Mouse (Mus musculus) lung, embryonic 16.5 days (tissue): ENCODE data around the gene Lrrc25. TPM values are rescaled to one million over a fixed set of nuclear protein-coding genes. Genes with fewer than 3 reads are reported as not detected.
A peak's percentile ranks its signal among the peaks of the same experiment; 100 is the strongest.

ENCODE experiments used
- ATAC-seq: fragments of 200-750 bp; cut with Nextera tagmentation; 2 replicates; pipeline ENCODE4 v1.8.0; 2017; ENCODE audit warnings: low read depth, mild to moderate bottlenecking, moderate library complexity
- H3K27ac ChIP-seq: fragments of 300-500 bp; sonication (generic); 2 replicates; pipeline ENCODE4 v1.5.1; 2014; ENCODE audit warnings: mild to moderate bottlenecking, control low read depth, low read length
- H3K27me3 ChIP-seq: fragments of 300-500 bp; sonication (generic); 2 replicates; pipeline ENCODE4 v1.6.1; 2014; ENCODE audit warnings: low read depth, low read length, mixed read lengths; ENCODE audit not compliant: control insufficient read depth, insufficient read depth
- H3K36me3 ChIP-seq: fragments of 300-500 bp; sonication (generic); 2 replicates; pipeline ENCODE4 v1.6.1; 2014; ENCODE audit warnings: low read length; ENCODE audit not compliant: control insufficient read depth, insufficient read depth
- H3K4me1 ChIP-seq: fragments of 300-500 bp; sonication (generic); replicated peaks from 2 replicates; pipeline ENCODE4 v1.6.1; 2014; ENCODE audit warnings: low read length, mixed read lengths; ENCODE audit not compliant: control insufficient read depth, insufficient read depth
- H3K4me2 ChIP-seq: fragments of 300-500 bp; sonication (generic); 2 replicates; pipeline ENCODE4 v1.6.1; 2014; ENCODE audit warnings: low read depth, low read length, control low read depth
- H3K4me3 ChIP-seq: fragments of 300-500 bp; sonication (generic); 2 replicates; pipeline ENCODE4 v1.5.1; 2014; ENCODE audit warnings: mild to moderate bottlenecking, low read length, control low read depth
- H3K9ac ChIP-seq: fragments of 300-500 bp; sonication (generic); 2 replicates; pipeline ENCODE4 v1.6.1; 2014; ENCODE audit warnings: low read length, control low read depth
- H3K9me3 ChIP-seq: fragments of 300-500 bp; sonication (generic); 2 replicates; pipeline ENCODE4 v1.6.1; 2016; ENCODE audit warnings: low read length; ENCODE audit not compliant: control insufficient read depth
- WGBS: fragments of 180-500 bp; shearing (Covaris S2); extraction: QIAGEN DNeasy Blood & Tissue Kit; methylation state at CpG from one replicate; pipeline ENCODE4 v1.1.7; 2014; 5-methylcytosine and 5-hydroxymethylcytosine counted together
- polyA plus RNA-seq: library from polyadenylated mRNA; unstranded; fragments of >200 nt; fragmentation: Nextera tagmentation; extraction: Ambion mirVana; gene quantifications from 2 replicates; pipeline ENCODE4 v1.2.1, GENCODE M21; 2015

Gene Lrrc25
- polyA plus RNA-seq, 1 experiment from 2014 or later, result 2.0 TPM

- Histone ChIP-seq H3K27me3 (no peaks in the 10 kb centered on the region), H3K9me3 (no peaks in the 10 kb centered on the region), H3K4me3 (peak overlapping the region; percentile 51), H3K27ac (no peak overlapping the region), H3K4me2 (peak overlapping the region; percentile 86), H3K36me3 (peaks cover 13% of the 10 kb centered on the region), H3K9ac (peak overlapping the region; percentile 73), H3K4me1 (peaks cover 59% of the 10 kb centered on the region)
- no peak for ATAC-seq
- 13% methylated on average over 59 of the region's 68 CpGs for WGBS
These were observed 18.3 kb upstream of the Lrrc25 start for GRCm38 (mm10) chr8:70597417-70598272.

- Histone ChIP-seq H3K27me3 (no peaks in the 10 kb centered on the region), H3K4me2 (peak overlapping the region; percentile 86), H3K4me1 (peaks cover 56% of the 10 kb centered on the region), H3K9ac (peak overlapping the region; percentile 73), H3K9me3 (no peaks in the 10 kb centered on the region), H3K36me3 (peaks cover 16% of the 10 kb centered on the region), H3K4me3 (peak overlapping the region; percentile 51), H3K27ac (no peak overlapping the region)
- ATAC-seq, result peak; percentile 32; the same call in 1 of the 2 replicates
- WGBS, result 3% methylated on average over 29 of the region's 29 CpGs
These were observed 17.7 kb upstream of the Lrrc25 start for GRCm38 (mm10) chr8:70598283-70598682.

- no peak overlapping the region for H3K27ac ChIP-seq
- peak overlapping the region; percentile 51; the same call in 1 of the 2 replicates for H3K4me3 ChIP-seq
- WGBS, result 19% methylated on average over 10 of the region's 10 CpGs
- peaks cover 52% of the 10 kb centered on the region for H3K4me1 ChIP-seq
- H3K9ac ChIP-seq, result peak overlapping the region; percentile 31
- H3K36me3 ChIP-seq, result peaks cover 16% of the 10 kb centered on the region
- no peaks in the 10 kb centered on the region for H3K9me3 ChIP-seq
- ATAC-seq, result 0 out of 2 replicates have a peak, but pooled peaks have one; percentile 1
- no peaks in the 10 kb centered on the region for H3K27me3 ChIP-seq
- peak overlapping the region; percentile 86 for H3K4me2 ChIP-seq
These were observed 17.2 kb upstream of the Lrrc25 start for GRCm38 (mm10) chr8:70598722-70599121.

GRCm38 (mm10) chr8:70599507-70600290 is 16.3 kb upstream of the Lrrc25 start:
- Histone ChIP-seq H3K36me3 (peaks cover 16% of the 10 kb centered on the region), H3K4me1 (peaks cover 48% of the 10 kb centered on the region), H3K4me2 (no peak overlapping the region), H3K27ac (no peak overlapping the region), H3K4me3 (no peak overlapping the region), H3K9ac (no peak overlapping the region), H3K27me3 (no peaks in the 10 kb centered on the region), H3K9me3 (no peaks in the 10 kb centered on the region)
- no peak for ATAC-seq
- 66% methylated on average over 12 of the region's 12 CpGs for WGBS

- Histone ChIP-seq H3K27me3 (no peaks in the 10 kb centered on the region), H3K4me2 (peak overlapping the region; percentile 52), H3K4me1 (peaks cover 41% of the 10 kb centered on the region), H3K9ac (no peak overlapping the region), H3K27ac (peak overlapping the region; percentile 77), H3K4me3 (peak overlapping the region; percentile 17), H3K9me3 (no peaks in the 10 kb centered on the region), H3K36me3 (peaks cover 16% of the 10 kb centered on the region)
- ATAC-seq, result peak; percentile 15
- WGBS, result 23% methylated on average over 10 of the region's 10 CpGs
These were observed 15.3 kb upstream of the Lrrc25 start for GRCm38 (mm10) chr8:70600473-70601270.

GRCm38 (mm10) chr8:70601271-70601649 is 14.7 kb upstream of the Lrrc25 start:
- H3K4me3 ChIP-seq, result peak overlapping the region; percentile 17
- peak overlapping the region; percentile 52 for H3K4me2 ChIP-seq
- peaks cover 11% of the 10 kb centered on the region for H3K36me3 ChIP-seq
- H3K27ac ChIP-seq, result peak overlapping the region; percentile 77
- H3K27me3 ChIP-seq, result no peaks in the 10 kb centered on the region
- WGBS, result 2% methylated on average over 23 of the region's 26 CpGs
- H3K9me3 ChIP-seq, result no peaks in the 10 kb centered on the region
- H3K9ac ChIP-seq, result no peak overlapping the region
- peaks cover 41% of the 10 kb centered on the region for H3K4me1 ChIP-seq
- ATAC-seq, result peak; percentile 35

GRCm38 (mm10) chr8:70602139-70602811 is 13.7 kb upstream of the Lrrc25 start:
- H3K27ac ChIP-seq, result no peak overlapping the region
- no peak for ATAC-seq

GRCm38 (mm10) chr8:70604558-70604957 is 11.4 kb upstream of the Lrrc25 start:
- Histone ChIP-seq H3K4me2 (no peak overlapping the region), H3K27ac (no peak overlapping the region), H3K4me3 (no peak overlapping the region), H3K9me3 (no peaks in the 10 kb centered on the region), H3K27me3 (no peaks in the 10 kb centered on the region), H3K36me3 (peaks cover 7% of the 10 kb centered on the region), H3K4me1 (peaks cover 35% of the 10 kb centered on the region), H3K9ac (no peak overlapping the region)
- 86% methylated on average over 7 of the region's 7 CpGs for whole genome bisulfite sequencing
- ATAC-seq, result no peak

More at GRCm38 (mm10) chr8:70602139-70602811, 13.7 kb upstream of the Lrrc25 start:
- Histone ChIP-seq H3K27me3 (no peaks in the 10 kb centered on the region), H3K9ac (no peak overlapping the region), H3K36me3 (peaks cover 7% of the 10 kb centered on the region), H3K4me1 (peaks cover 43% of the 10 kb centered on the region), H3K4me3 (no peak overlapping the region), H3K4me2 (no peak overlapping the region), H3K9me3 (no peaks in the 10 kb centered on the region)
- WGBS, result 91% methylated on average over 13 of the region's 13 CpGs
